Mouse (Mus musculus): ENCODE data around the gene Ppm1g.

The Ppm1g gene

GRCm38 (mm10) chr5:31192045-31192938, 28.2 kb downstream of the Ppm1g start:
- WGBS, result 10% methylated on average over 42 of the region's 42 CpGs

GRCm38 (mm10) chr5:31190201-31190600, 30.3 kb downstream of the Ppm1g start:
- 92% methylated on average over 9 of the region's 9 CpGs for WGBS

GRCm38 (mm10) chr5:31188223-31188840, 32.2 kb downstream of the Ppm1g start:
- 74% methylated on average over 4 of the region's 4 CpGs for WGBS

GRCm38 (mm10) chr5:31183678-31184077, 36.8 kb downstream of the Ppm1g start:
- WGBS, result 62% methylated on average over 4 of the region's 4 CpGs

- 91% methylated on average over 9 of the region's 9 CpGs for WGBS
Measured at GRCm38 (mm10) chr5:31181183-31181770, 39.2 kb downstream of the Ppm1g start.

- WGBS, result under 1% methylated on average over 59 of the region's 59 CpGs
Measured at GRCm38 (mm10) chr5:31179766-31180630, 40.5 kb downstream of the Ppm1g start, which contains the start of the genes Gm29609 and Gtf3c2. Gene Gm29609 (minus strand): TSS chr5:31179911. Gene Gtf3c2 (minus strand): TSS chr5:31180144.

- WGBS, result under 1% methylated on average over 25 of the region's 25 CpGs
Measured at GRCm38 (mm10) chr5:31179301-31179765, 41.2 kb downstream of the Ppm1g start.

GRCm38 (mm10) chr5:31168630-31169029, 51.9 kb downstream of the Ppm1g start:
- WGBS, result 95% methylated on average over 4 of the region's 4 CpGs

- 95% methylated on average over 1 of the region's 1 CpGs for WGBS
Measured at GRCm38 (mm10) chr5:31164878-31165277, 55.6 kb downstream of the Ppm1g start.

GRCm38 (mm10) chr5:31154152-31154553, 66.3 kb downstream of the Ppm1g start, which contains the start of gene Mpv17:
Gene Mpv17 (minus strand): TSS chr5:31154251.
- under 1% methylated on average over 19 of the region's 19 CpGs for WGBS

- 16% methylated on average over 6 of the region's 6 CpGs for WGBS
Measured at GRCm38 (mm10) chr5:31153516-31154151, 66.9 kb downstream of the Ppm1g start.
